Mouse (Mus musculus) intestine, embryonic 15.5 days (tissue): ENCODE measurements around the gene Lrwd1. TPM values are rescaled to one million over a fixed set of nuclear protein-coding genes. Genes with fewer than 3 reads are reported as not detected.
"Not testable (repeated sequence)": the region's sequence is repeated elsewhere in the genome, so short reads cannot be mapped to it uniquely, and the experiment has no call there.

ENCODE experiments used
- ATAC-seq: fragments of 200-750 bp; cut with Nextera tagmentation; 2 replicates; pipeline ENCODE4 v1.8.0; 2017; ENCODE audit warnings: moderate TSS enrichment, moderate library complexity
- H3K27ac ChIP-seq: fragments of 300-500 bp; sonication (generic); 2 replicates; pipeline ENCODE4 v1.5.1; 2015; ENCODE audit warnings: mild to moderate bottlenecking, inconsistent platforms
- H3K27me3 ChIP-seq: fragments of 300-500 bp; sonication (generic); replicated peaks from 2 replicates; pipeline ENCODE4 v1.6.1; 2015; ENCODE audit warnings: inconsistent platforms
- H3K36me3 ChIP-seq: fragments of 300-500 bp; sonication (generic); 2 replicates; pipeline ENCODE4 v1.6.1; 2015; ENCODE audit warnings: inconsistent platforms
- H3K4me1 ChIP-seq: fragments of 300-500 bp; sonication (generic); replicated peaks from 2 replicates; pipeline ENCODE4 v1.6.1; 2015; ENCODE audit warnings: inconsistent platforms
- H3K4me2 ChIP-seq: fragments of 300-500 bp; sonication (generic); replicated peaks from 2 replicates; pipeline ENCODE4 v1.6.1; 2015; ENCODE audit warnings: mild to moderate bottlenecking, inconsistent platforms
- H3K4me3 ChIP-seq: fragments of 300-500 bp; sonication (generic); replicated peaks from 2 replicates; pipeline ENCODE4 v1.5.1; 2015; ENCODE audit warnings: inconsistent platforms
- H3K9ac ChIP-seq: fragments of 300-500 bp; sonication (generic); 2 replicates; pipeline ENCODE4 v1.6.1; 2015; ENCODE audit warnings: inconsistent platforms
- H3K9me3 ChIP-seq: fragments of 300-500 bp; sonication (generic); 2 replicates; pipeline ENCODE4 v1.6.1; 2016; ENCODE audit warnings: inconsistent platforms
- WGBS: fragments of 180-500 bp; shearing (Covaris S2); methylation state at CpG from one replicate; pipeline ENCODE4 v1.1.7; 2015; 5-methylcytosine and 5-hydroxymethylcytosine counted together
- polyA plus RNA-seq: library from polyadenylated mRNA; unstranded; fragments of >200 nt; fragmentation: Nextera tagmentation; extraction: Ambion mirVana; gene quantifications from 2 replicates; pipeline ENCODE4 v1.2.1, GENCODE M21; 2015

Gene Lrwd1
- polyA plus RNA-seq, 1 experiment from 2014 or later = 24.5 TPM

- peak overlapping the region; percentile 50 for H3K9ac ChIP-seq
- H3K36me3 ChIP-seq = no peaks in the 10 kb centered on the region
- H3K4me2 ChIP-seq = peak overlapping the region; percentile 90
- peaks cover 24% of the 10 kb centered on the region for H3K4me1 ChIP-seq
- peak overlapping the region; percentile 52 for H3K4me3 ChIP-seq
- ATAC-seq = peak; percentile 57
- no peaks in the 10 kb centered on the region for H3K27me3 ChIP-seq
- 0 out of 2 replicates have a peak overlapping the region, but pooled peaks have one; percentile 9 for H3K27ac ChIP-seq
- no peaks in the 10 kb centered on the region for H3K9me3 ChIP-seq
- WGBS = 14% methylated on average over 14 of the region's 15 CpGs
These were observed 34.0 kb upstream of the Lrwd1 start for GRCm38 (mm10) chr5:136169626-136170511.

GRCm38 (mm10) chr5:136168071-136168470, 32.2 kb upstream of the Lrwd1 start:
- no peak overlapping the region for H3K4me2 ChIP-seq
- H3K27ac ChIP-seq = no peak overlapping the region
- no peak overlapping the region for H3K4me3 ChIP-seq
- H3K9ac ChIP-seq = no peak overlapping the region
- 96% methylated on average over 3 of the region's 3 CpGs for WGBS
- no peaks in the 10 kb centered on the region for H3K27me3 ChIP-seq
- H3K36me3 ChIP-seq = no peaks in the 10 kb centered on the region
- peaks cover 18% of the 10 kb centered on the region for H3K4me1 ChIP-seq
- no peaks in the 10 kb centered on the region for H3K9me3 ChIP-seq
- no peak for ATAC-seq

GRCm38 (mm10) chr5:136167296-136167695, 31.4 kb upstream of the Lrwd1 start:
- H3K4me2 ChIP-seq = no peak overlapping the region
- H3K9me3 ChIP-seq = no peaks in the 10 kb centered on the region
- H3K4me3 ChIP-seq = no peak overlapping the region
- peaks cover 17% of the 10 kb centered on the region for H3K4me1 ChIP-seq
- ATAC-seq = no peak
- no peaks in the 10 kb centered on the region for H3K27me3 ChIP-seq
- H3K27ac ChIP-seq = no peak overlapping the region
- no peak overlapping the region for H3K9ac ChIP-seq
- no peaks in the 10 kb centered on the region for H3K36me3 ChIP-seq
- WGBS = 89% methylated on average over 4 of the region's 4 CpGs

- H3K4me3 ChIP-seq = no peak overlapping the region
- H3K27ac ChIP-seq = no peak overlapping the region
- 81% methylated on average over 8 of the region's 8 CpGs for WGBS
- H3K9me3 ChIP-seq = no peaks in the 10 kb centered on the region
- H3K4me1 ChIP-seq = peaks cover 2% of the 10 kb centered on the region; the same call in 1 of the 2 replicates
- H3K36me3 ChIP-seq = no peaks in the 10 kb centered on the region
- H3K4me2 ChIP-seq = no peak overlapping the region
- H3K27me3 ChIP-seq = no peaks in the 10 kb centered on the region
- no peak overlapping the region for H3K9ac ChIP-seq
- ATAC-seq = no peak
These were observed 29.4 kb upstream of the Lrwd1 start for GRCm38 (mm10) chr5:136165246-136165645.

GRCm38 (mm10) chr5:136163807-136164474, 28.1 kb upstream of the Lrwd1 start:
- Histone ChIP-seq H3K36me3 (no peaks in the 10 kb centered on the region), H3K9ac (no peak overlapping the region), H3K4me2 (no peak overlapping the region), H3K4me1 (no peaks in the 10 kb centered on the region), H3K4me3 (no peak overlapping the region), H3K27ac (no peak overlapping the region), H3K9me3 (no peaks in the 10 kb centered on the region), H3K27me3 (no peaks in the 10 kb centered on the region)
- WGBS = 84% methylated on average over 11 of the region's 11 CpGs
- ATAC-seq = no peak

GRCm38 (mm10) chr5:136160084-136160483, 24.2 kb upstream of the Lrwd1 start:
- ATAC-seq, H3K9ac ChIP-seq, H3K4me2 ChIP-seq, H3K4me3 ChIP-seq, H3K9me3 ChIP-seq, H3K36me3 ChIP-seq, H3K27ac ChIP-seq, H3K27me3 ChIP-seq, H3K4me1 ChIP-seq: not testable (repeated sequence)
- WGBS = 83% methylated on average over 11 of the region's 12 CpGs

GRCm38 (mm10) chr5:136155399-136155798, 19.5 kb upstream of the Lrwd1 start:
- Histone ChIP-seq H3K4me3 (no peak overlapping the region), H3K9me3 (no peaks in the 10 kb centered on the region), H3K27me3 (no peaks in the 10 kb centered on the region), H3K9ac (no peak overlapping the region), H3K36me3 (no peaks in the 10 kb centered on the region), H3K4me1 (no peaks in the 10 kb centered on the region), H3K4me2 (no peak overlapping the region), H3K27ac (no peak overlapping the region)
- WGBS = 83% methylated on average over 5 of the region's 5 CpGs
- ATAC-seq = no peak

- Histone ChIP-seq H3K4me3 (no peak overlapping the region), H3K4me1 (no peaks in the 10 kb centered on the region), H3K36me3 (no peaks in the 10 kb centered on the region), H3K27ac (no peak overlapping the region), H3K9me3 (no peaks in the 10 kb centered on the region), H3K4me2 (no peak overlapping the region), H3K27me3 (no peaks in the 10 kb centered on the region), H3K9ac (no peak overlapping the region)
- WGBS = 69% methylated on average over 8 of the region's 8 CpGs
- ATAC-seq = no peak
These were observed 16.5 kb upstream of the Lrwd1 start for GRCm38 (mm10) chr5:136152365-136152764.

GRCm38 (mm10) chr5:136149134-136149576, 13.3 kb upstream of the Lrwd1 start:
- ATAC-seq, H3K27ac ChIP-seq, H3K36me3 ChIP-seq, H3K4me2 ChIP-seq, H3K9me3 ChIP-seq, H3K4me3 ChIP-seq, H3K9ac ChIP-seq, H3K4me1 ChIP-seq, H3K27me3 ChIP-seq: not testable (repeated sequence)
- WGBS = 62% methylated on average over 5 of the region's 5 CpGs

- no peak overlapping the region for H3K9ac ChIP-seq
- H3K27ac ChIP-seq = no peak overlapping the region
- WGBS = 78% methylated on average over 8 of the region's 8 CpGs
- H3K4me1 ChIP-seq = no peaks in the 10 kb centered on the region
- no peaks in the 10 kb centered on the region for H3K36me3 ChIP-seq
- ATAC-seq = no peak
- no peak overlapping the region for H3K4me2 ChIP-seq
- no peaks in the 10 kb centered on the region for H3K27me3 ChIP-seq
- H3K9me3 ChIP-seq = no peaks in the 10 kb centered on the region
- H3K4me3 ChIP-seq = no peak overlapping the region
These were observed 11.8 kb upstream of the Lrwd1 start for GRCm38 (mm10) chr5:136147704-136148103.

GRCm38 (mm10) chr5:136146936-136147335, 11.1 kb upstream of the Lrwd1 start:
- no peak for ATAC-seq
- Histone ChIP-seq H3K9ac (no peak overlapping the region), H3K4me1 (no peaks in the 10 kb centered on the region), H3K4me3 (no peak overlapping the region), H3K27me3 (no peaks in the 10 kb centered on the region), H3K4me2 (no peak overlapping the region), H3K36me3 (no peaks in the 10 kb centered on the region), H3K9me3 (no peaks in the 10 kb centered on the region), H3K27ac (no peak overlapping the region)
- 75% methylated on average over 1 of the region's 1 CpGs for WGBS

GRCm38 (mm10) chr5:136144606-136145430, 8.9 kb upstream of the Lrwd1 start:
- Histone ChIP-seq H3K36me3 (peaks cover 13% of the 10 kb centered on the region), H3K4me1 (no peaks in the 10 kb centered on the region), H3K27me3 (no peaks in the 10 kb centered on the region), H3K4me2 (no peak overlapping the region), H3K4me3 (no peak overlapping the region), H3K9ac (no peak overlapping the region), H3K9me3 (no peaks in the 10 kb centered on the region), H3K27ac (no peak overlapping the region)
- no peak for ATAC-seq
- WGBS = 34% methylated on average over 12 of the region's 12 CpGs
